Mouse (Mus musculus) lung, postnatal 0 days (tissue): ENCODE results near the gene Gm28035. TPM values are rescaled to one million over a fixed set of nuclear protein-coding genes. Genes with fewer than 3 reads are reported as not detected.

Source experiments
- ATAC-seq: fragments of 200-750 bp; cut with Nextera tagmentation; 2 replicates; pipeline ENCODE4 v1.8.0; 2017; ENCODE audit warnings: moderate library complexity
- DNase-seq: peaks from one replicate; pipeline ENCODE4 v3.0.0-alpha.2; 2016; ENCODE audit warnings: low spot score
- H3K27ac ChIP-seq: fragments of 300-500 bp; sonication (generic); 2 replicates; pipeline ENCODE4 v1.5.1; 2014; ENCODE audit warnings: antibody characterized with exemption, mild to moderate bottlenecking, low read length, mixed read lengths
- H3K27me3 ChIP-seq: fragments of 300-500 bp; sonication (generic); replicated peaks from 2 replicates; pipeline ENCODE4 v1.6.1; 2014; ENCODE audit warnings: low read length, mixed read lengths; ENCODE audit not compliant: insufficient read depth
- H3K36me3 ChIP-seq: fragments of 300-500 bp; sonication (generic); 2 replicates; pipeline ENCODE4 v1.6.1; 2014; ENCODE audit warnings: low read length, mixed read lengths; ENCODE audit not compliant: insufficient read depth
- H3K4me1 ChIP-seq: fragments of 300-500 bp; sonication (generic); 2 replicates; pipeline ENCODE4 v1.6.1; 2014; ENCODE audit warnings: antibody characterized with exemption, low read depth, low read length, mixed read lengths; ENCODE audit not compliant: insufficient read depth
- H3K4me2 ChIP-seq: fragments of 300-500 bp; sonication (generic); replicated peaks from 2 replicates; pipeline ENCODE4 v1.6.1; 2014; ENCODE audit warnings: low read depth, mild to moderate bottlenecking, low read length, moderate library complexity, mixed read lengths
- H3K4me3 ChIP-seq: fragments of 300-500 bp; sonication (generic); 2 replicates; pipeline ENCODE4 v1.5.1; 2014; ENCODE audit warnings: low read depth, low read length
- H3K9ac ChIP-seq: fragments of 300-500 bp; sonication (generic); replicated peaks from 2 replicates; pipeline ENCODE4 v1.6.1; 2014; ENCODE audit warnings: low read depth, mild to moderate bottlenecking
- H3K9me3 ChIP-seq: fragments of 300-500 bp; sonication (generic); 2 replicates; pipeline ENCODE4 v1.6.1; 2016; ENCODE audit warnings: low read length, mixed read lengths
- CTCF ChIP-seq: IDR thresholded peaks from 2 replicates; pipeline ENCODE4 v1.5.1; 2016; ENCODE audit warnings: antibody characterized with exemption, mild to moderate bottlenecking
- EP300 ChIP-seq: IDR thresholded peaks from 2 replicates; pipeline ENCODE4 v1.6.1; 2016; ENCODE audit warnings: antibody characterized with exemption, mild to moderate bottlenecking, control low read depth
- WGBS: fragments of 180-500 bp; shearing (Covaris S2); extraction: QIAGEN DNeasy Blood & Tissue Kit; methylation state at CpG from one replicate; pipeline ENCODE4 v1.1.7; 2014; 5-methylcytosine and 5-hydroxymethylcytosine counted together
- polyA plus RNA-seq: library from polyadenylated mRNA; unstranded; fragments of >200 nt; fragmentation: Nextera tagmentation; extraction: Ambion mirVana; gene quantifications from 2 replicates; pipeline ENCODE4 v1.2.1, GENCODE M21; 2015

Gm28035 gene
- polyA plus RNA-seq, 1 experiment from 2014 or later = 0.12 TPM

DNA sequence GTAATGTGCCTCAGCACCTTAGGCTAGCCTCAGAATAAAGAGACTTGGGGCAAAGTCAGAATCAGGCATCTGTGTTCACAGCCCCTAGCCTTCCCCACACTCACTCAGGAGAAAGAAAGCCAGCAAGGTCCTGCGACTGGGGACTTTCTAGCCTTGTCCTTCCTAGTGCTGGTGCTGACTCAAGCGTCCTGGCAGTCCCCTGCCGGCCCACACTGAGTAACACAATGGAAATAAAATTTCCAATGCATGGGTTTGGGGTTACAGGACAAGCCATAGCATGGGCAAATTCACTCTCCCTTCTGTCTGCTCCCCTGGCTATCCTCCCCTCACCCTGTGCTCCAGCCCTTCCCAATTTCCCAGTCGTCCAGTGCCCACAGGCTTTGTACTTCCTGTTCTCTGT lies 28.0 kb downstream of the Gm28035 start:
- no peak overlapping the region for H3K27ac ChIP-seq
- H3K4me2 ChIP-seq = no peak overlapping the region
- H3K36me3 ChIP-seq = peaks cover 17% of the 10 kb centered on the region; the same call in 1 of the 2 replicates
- 50% methylated on average over 4 of the region's 4 CpGs for WGBS
- ATAC-seq (no peak), DNase-seq (no peak)
- no peaks in the 10 kb centered on the region for H3K27me3 ChIP-seq
- H3K9ac ChIP-seq = no peak overlapping the region
- TF ChIP-seq EP300 = no peak
- no peak for TF ChIP-seq CTCF
- H3K4me1 ChIP-seq = peaks cover 29% of the 10 kb centered on the region
- no peaks in the 10 kb centered on the region for H3K9me3 ChIP-seq
- no peak overlapping the region for H3K4me3 ChIP-seq

DNA sequence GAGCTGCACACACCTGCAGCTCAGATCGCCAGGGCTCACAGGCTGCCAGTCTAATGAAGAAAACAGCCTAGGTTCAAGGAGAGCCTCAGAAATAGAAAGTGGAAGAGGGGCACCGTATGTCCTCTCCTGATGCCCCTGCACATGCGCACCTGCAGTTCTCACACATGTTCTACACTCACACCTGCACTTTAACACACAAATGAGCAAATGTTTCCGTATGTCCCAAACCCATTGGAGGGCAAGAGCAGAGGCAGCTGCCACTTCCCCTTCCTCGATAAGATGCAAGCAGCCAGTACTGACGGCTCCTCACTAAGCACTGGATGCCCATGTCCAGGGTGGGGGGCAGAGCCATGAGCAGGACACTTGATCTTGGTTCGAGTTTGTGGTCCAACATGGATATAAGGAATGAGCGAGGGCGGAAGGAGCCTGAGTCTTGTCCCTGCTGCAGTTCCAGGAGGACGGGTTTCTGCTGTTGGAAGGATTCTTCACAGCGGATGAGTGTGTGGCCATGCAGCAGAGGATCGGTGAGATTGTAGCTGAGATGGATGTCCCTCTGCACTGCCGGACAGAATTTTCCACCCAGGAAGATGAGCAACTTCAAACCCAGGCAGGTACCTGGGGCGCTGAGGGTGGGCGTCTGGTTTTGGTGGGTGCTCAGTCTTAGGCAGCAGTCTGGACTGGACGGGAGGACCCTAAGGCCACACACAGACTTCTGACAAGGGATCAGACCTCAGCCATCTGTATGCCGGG lies 29.0 kb downstream of the Gm28035 start:
- no peak for ATAC-seq
- no peaks in the 10 kb centered on the region for H3K9me3 ChIP-seq
- WGBS = 82% methylated on average over 17 of the region's 17 CpGs
- H3K27me3 ChIP-seq = no peaks in the 10 kb centered on the region
- TF ChIP-seq CTCF (no peak), EP300 (no peak)
- H3K4me3 ChIP-seq = no peak overlapping the region
- DNase-seq = no peak
- no peak overlapping the region for H3K4me2 ChIP-seq
- H3K9ac ChIP-seq = no peak overlapping the region
- H3K4me1 ChIP-seq = peaks cover 29% of the 10 kb centered on the region
- peak overlapping the region; percentile 62 for H3K27ac ChIP-seq
- H3K36me3 ChIP-seq = peaks cover 7% of the 10 kb centered on the region; the same call in 1 of the 2 replicates

DNA sequence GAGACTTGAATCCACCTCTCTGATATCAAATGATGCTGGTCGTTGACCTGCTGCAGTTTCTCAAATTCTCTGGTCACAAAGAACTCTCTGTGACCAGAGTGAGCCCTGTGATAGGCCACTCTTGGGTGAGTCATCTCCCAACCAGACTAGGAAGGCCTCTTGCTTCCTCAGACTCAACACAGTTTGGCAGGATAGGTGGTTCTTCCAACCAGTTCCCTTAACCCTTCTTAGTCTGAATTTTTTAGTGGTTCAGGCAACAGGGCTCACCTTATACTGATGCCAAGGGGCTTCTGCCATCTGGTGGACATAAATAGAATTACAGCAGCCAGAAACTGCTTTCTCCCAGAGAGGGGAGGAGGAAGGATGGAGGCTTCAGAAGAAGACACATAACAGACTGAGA lies 29.8 kb downstream of the Gm28035 start:
- Histone ChIP-seq H3K4me1 (peaks cover 23% of the 10 kb centered on the region), H3K4me2 (no peak overlapping the region), H3K9ac (no peak overlapping the region), H3K27me3 (no peaks in the 10 kb centered on the region), H3K27ac (peak overlapping the region; percentile 62; the same call in 1 of the 2 replicates), H3K36me3 (0 out of 2 replicates have a peak, but pooled peaks cover under 1% of the 10 kb centered on the region), H3K9me3 (no peaks in the 10 kb centered on the region), H3K4me3 (no peak overlapping the region)
- ATAC-seq (peak; percentile 84), DNase-seq (peak; percentile 98)
- WGBS = 0% methylated on average over 1 of the region's 1 CpGs
- TF ChIP-seq CTCF = peak; percentile 95
- TF ChIP-seq EP300 = peak; percentile 78

DNA sequence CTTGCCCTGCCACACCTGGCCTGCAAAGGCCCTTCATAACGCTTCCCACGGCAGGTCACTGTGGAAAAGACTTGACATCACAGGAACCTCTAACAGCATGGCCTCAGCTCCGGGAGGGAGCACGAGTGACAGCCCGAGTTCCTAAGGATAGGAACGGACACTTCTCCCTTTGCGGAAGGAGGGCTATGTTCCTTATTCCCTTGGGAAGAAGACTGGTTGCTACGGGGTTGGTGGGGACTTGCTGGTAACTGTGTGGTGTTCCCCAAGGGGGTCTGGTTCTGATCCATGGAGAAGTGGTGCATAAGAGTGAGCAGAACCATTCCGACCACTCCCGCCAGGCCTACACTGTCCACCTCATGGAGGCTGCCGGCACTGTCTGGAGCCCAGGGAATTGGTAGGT lies 40.4 kb downstream of the Gm28035 start, which contains the start of gene Gm28038:
TSS of gene Gm28038 (plus strand) at position 301 of the 400 bp plus-strand sequence.
- TF ChIP-seq CTCF = no peak
- no peak for TF ChIP-seq EP300

DNA sequence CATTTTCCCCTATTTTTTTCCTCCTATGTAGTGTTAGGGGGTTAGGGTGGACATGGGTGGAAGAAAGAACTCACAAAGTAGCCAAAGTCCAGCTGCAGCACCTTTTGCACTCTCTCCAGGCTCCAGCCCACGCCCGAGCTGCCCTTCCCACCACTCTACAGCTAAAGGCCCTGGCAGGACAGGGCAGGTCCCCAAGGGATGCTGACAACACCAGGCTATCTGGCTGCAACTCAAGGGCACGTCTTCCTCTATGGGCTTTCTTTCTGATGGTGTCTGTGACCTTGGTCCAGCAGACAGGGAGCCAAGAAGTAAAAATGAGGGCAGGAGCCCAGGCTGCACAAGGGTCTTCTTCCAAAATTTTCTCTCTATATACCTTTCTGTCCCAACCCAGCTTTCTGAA lies 41.3 kb downstream of the Gm28035 start:
- WGBS = 74% methylated on average over 3 of the region's 3 CpGs
- Histone ChIP-seq H3K9me3 (no peaks in the 10 kb centered on the region), H3K27ac (no peak overlapping the region), H3K4me1 (peaks cover 7% of the 10 kb centered on the region; the same call in 1 of the 2 replicates), H3K4me2 (no peak overlapping the region), H3K9ac (no peak overlapping the region), H3K4me3 (no peak overlapping the region), H3K27me3 (no peaks in the 10 kb centered on the region), H3K36me3 (no peaks in the 10 kb centered on the region)
- TF ChIP-seq CTCF (no peak), EP300 (no peak)
- DNase-seq (no peak), ATAC-seq (no peak)

More for the DNA sequence above, 40.4 kb downstream of the Gm28035 start, which contains the start of gene Gm28038:
- Histone ChIP-seq H3K27me3 (no peaks in the 10 kb centered on the region), H3K9ac (no peak within 1 kb of the TSS), H3K27ac (no peak within 1 kb of the TSS), H3K36me3 (no peaks in the 10 kb centered on the region), H3K4me2 (no peak within 1 kb of the TSS), H3K9me3 (no peaks in the 10 kb centered on the region), H3K4me1 (peaks cover 7% of the 10 kb centered on the region; the same call in 1 of the 2 replicates), H3K4me3 (no peak within 1 kb of the TSS)
- no peak for ATAC-seq
- DNase-seq = no peak
- 93% methylated on average over 11 of the region's 11 CpGs for WGBS

DNA sequence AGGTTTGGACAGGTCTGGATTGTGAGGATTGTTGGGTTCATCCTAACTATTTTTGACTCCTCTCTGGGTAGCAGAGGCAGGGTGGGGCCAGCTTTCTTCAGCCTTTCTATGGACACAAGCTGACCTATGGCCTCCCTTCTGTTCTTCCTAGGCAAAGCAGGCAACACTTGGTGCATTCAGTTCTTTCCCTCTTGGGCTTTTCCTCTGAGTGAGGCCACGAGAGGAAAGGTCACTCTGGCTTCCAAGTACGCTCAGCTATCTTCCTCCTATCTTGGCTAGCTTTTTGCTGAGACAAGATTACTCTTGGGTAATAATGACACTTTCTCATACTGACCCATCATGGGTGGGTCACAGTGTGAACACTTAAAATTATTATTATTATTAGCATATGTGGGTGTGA lies 42.8 kb downstream of the Gm28035 start:
- TF ChIP-seq EP300 (no peak), CTCF (no peak)
- peaks cover 15% of the 10 kb centered on the region; the same call in 1 of the 2 replicates for H3K4me1 ChIP-seq

More for the DNA sequence above, 42.8 kb downstream of the Gm28035 start:
- WGBS = 85% methylated on average over 2 of the region's 2 CpGs
- no peaks in the 10 kb centered on the region for H3K9me3 ChIP-seq
- H3K27me3 ChIP-seq = no peaks in the 10 kb centered on the region
- no peaks in the 10 kb centered on the region for H3K36me3 ChIP-seq
- H3K9ac ChIP-seq = no peak overlapping the region
- no peak for ATAC-seq
- H3K4me3 ChIP-seq = no peak overlapping the region
- no peak for DNase-seq
- no peak overlapping the region for H3K4me2 ChIP-seq
- no peak overlapping the region for H3K27ac ChIP-seq
